Mouse (Mus musculus): Measurements from ENCODE around the gene Ugt1a2.
A peak's percentile ranks its signal among the peaks of the same experiment; 100 is the strongest.

DNA sequence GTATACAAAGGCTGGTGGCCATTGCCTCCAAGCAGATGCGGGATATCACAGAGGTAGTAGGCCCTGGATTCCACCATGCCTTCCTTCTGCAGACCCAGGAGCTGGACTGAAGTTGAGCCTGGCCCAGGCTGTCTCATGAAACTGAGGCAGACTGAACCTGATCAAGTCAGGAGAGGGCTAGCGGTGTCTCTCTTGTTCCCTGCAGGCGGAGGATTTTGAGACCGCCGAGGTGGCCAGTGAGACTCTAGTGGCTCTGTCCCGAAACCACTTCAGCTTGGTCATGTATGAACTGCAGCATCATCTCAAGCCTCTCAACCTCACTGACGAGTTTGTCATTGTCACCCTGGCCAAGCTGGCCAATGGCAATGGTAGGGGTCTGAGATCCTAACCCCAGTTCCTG is 30.0 kb downstream of the Ugt1a2 start:
- TF ChIP-seq CTCF (IDR thresholded peaks at IDR 0.05; ENCODE audit: low read depth, low read length) (no peak), POLR2AphosphoS5 (IDR thresholded peaks at IDR 0.05; ENCODE audit: insufficient replicate concordance, low read depth, low read length) (0 out of 2 replicates have a peak, but pooled peaks have one; percentile 24)

All from G1E (cell line).